11 mouse cellular contexts compared by ENCODE assay signal in the genomic region with DNA sequence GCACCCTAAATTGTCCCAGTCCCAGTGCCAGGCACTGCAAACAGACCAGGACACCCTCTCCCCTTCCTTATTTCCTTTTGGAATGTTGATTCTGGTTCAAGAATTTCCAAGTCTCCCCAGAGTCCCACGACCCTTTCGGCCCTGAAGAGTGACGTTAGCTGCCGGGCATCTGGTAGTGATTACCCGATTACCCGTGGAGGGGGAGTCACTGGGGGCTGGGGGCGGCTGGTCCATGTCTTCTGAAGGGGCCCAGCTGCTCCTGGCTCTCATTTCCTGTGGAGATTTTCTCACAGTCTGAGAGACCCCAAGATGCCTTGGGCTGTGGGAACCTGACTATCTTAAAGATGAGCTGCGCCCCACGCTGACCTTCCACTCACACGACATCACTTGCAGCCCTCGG. TPM values are rescaled to one million over a fixed set of nuclear protein-coding genes. Genes with fewer than 3 reads are reported as not detected.
DNase-seq lines count a peak whose midpoint lies in the region; ATAC-seq lines count a peak whose summit lies in the region.
"Had no signal": no experiment of that assay in that cellular context is flagged by ENCODE, and none has a peak within 500 bp of the region (broad histone marks: within the 10 kb centered on the region; RNA-seq: fewer than 3 reads in every experiment).

No protein-coding gene starts in this region.

- intact Hi-C loops in heart, postnatal 36 days (cut with DNase I), result no loop called here

- H3K9me3 ChIP-seq in heart, embryonic 11.5 days (replicated peaks; ENCODE audit: control insufficient read depth, low read length), result no peaks in the 10 kb centered on the region
- H3K9me3 ChIP-seq in hindbrain, embryonic 14.5 days (ENCODE audit: control insufficient read depth, low read length), result no peaks in the 10 kb centered on the region
- H3K9me3 ChIP-seq in lung, embryonic 16.5 days (ENCODE audit: control insufficient read depth, low read length), result no peaks in the 10 kb centered on the region

- DNase-seq in heart, postnatal 36 days, result no peak
- DNase-seq in embryo, embryonic 10.5 days (ENCODE audit: low spot score), result peak; percentile 82
- no peak for DNase-seq in hindbrain, embryonic 14.5 days (ENCODE audit: low spot score)
- DNase-seq in adipocyte (ENCODE audit: low spot score), result no peak
- no peak for DNase-seq in cerebellum, postnatal 4 days (ENCODE audit: low spot score in 2 of 2)
- DNase-seq: adrenal gland, postnatal 14 days; thymus, postnatal 25 days had no signal

- peak overlapping the region; percentile 79 for H3K27ac ChIP-seq in heart, embryonic 11.5 days (ENCODE audit: low read depth, low read length)
- peak overlapping the region; percentile 26; the same call in 1 of the 2 replicates for H3K27ac ChIP-seq in hindbrain, embryonic 14.5 days
- peak overlapping the region; percentile 88 for H3K27ac ChIP-seq in lung, embryonic 16.5 days (ENCODE audit: low read length)

- H3K27me3 ChIP-seq in heart, embryonic 11.5 days (ENCODE audit: control insufficient read depth, insufficient read depth, low read length), result no peaks in the 10 kb centered on the region
- H3K27me3 ChIP-seq in hindbrain, embryonic 14.5 days (ENCODE audit: control insufficient read depth, insufficient read depth, low read length), result no peaks in the 10 kb centered on the region
- H3K27me3 ChIP-seq in lung, embryonic 16.5 days (ENCODE audit: control insufficient read depth, insufficient read depth, low read depth, low read length), result no peaks in the 10 kb centered on the region
- H3K27me3 ChIP-seq: CH12.LX had no signal

- H3K4me2 ChIP-seq in heart, embryonic 11.5 days, result peak overlapping the region; percentile 67
- H3K4me2 ChIP-seq in hindbrain, embryonic 14.5 days (replicated peaks), result no peak overlapping the region
- H3K4me2 ChIP-seq in lung, embryonic 16.5 days (ENCODE audit: low read depth, low read length), result peak overlapping the region; percentile 57

- H3K4me3 ChIP-seq in heart, embryonic 11.5 days (ENCODE audit: low read depth, low read length), result peak overlapping the region; percentile 14; the same call in 1 of the 2 replicates
- no peak overlapping the region for H3K4me3 ChIP-seq in hindbrain, embryonic 14.5 days (replicated peaks; ENCODE audit: low read length)
- peak overlapping the region; percentile 6 for H3K4me3 ChIP-seq in lung, embryonic 16.5 days (ENCODE audit: low read length)

- peaks cover 20% of the 10 kb centered on the region for H3K4me1 ChIP-seq in heart, embryonic 11.5 days (ENCODE audit: control insufficient read depth, insufficient read depth, low read length)
- no peaks in the 10 kb centered on the region for H3K4me1 ChIP-seq in hindbrain, embryonic 14.5 days (replicated peaks; ENCODE audit: control insufficient read depth, insufficient read depth, low read length)
- H3K4me1 ChIP-seq in lung, embryonic 16.5 days (replicated peaks; ENCODE audit: control insufficient read depth, insufficient read depth, low read length), result peaks cover 13% of the 10 kb centered on the region

- 0 out of 2 replicates have a peak overlapping the region, but pooled peaks have one; percentile 43 for H3K9ac ChIP-seq in heart, embryonic 11.5 days (ENCODE audit: low read depth, low read length)
- no peak overlapping the region for H3K9ac ChIP-seq in hindbrain, embryonic 14.5 days
- H3K9ac ChIP-seq in lung, embryonic 16.5 days (ENCODE audit: low read length), result peak overlapping the region; percentile 36

- no peak for ATAC-seq in heart, embryonic 11.5 days (replicated peaks; ENCODE audit: insufficient number of reproducible peaks, low FRiP score, low TSS enrichment)
- no peak for ATAC-seq in hindbrain, embryonic 14.5 days (ENCODE audit: low FRiP score)
- ATAC-seq in lung, embryonic 16.5 days (ENCODE audit: low read depth), result peak; percentile 27; the same call in 1 of the 2 replicates
- no peak for ATAC-seq in erythroid progenitor cell, adult 5-6 weeks (replicated peaks; ENCODE audit: low FRiP score, poor library complexity, severe bottlenecking)

- no peaks in the 10 kb centered on the region for H3K36me3 ChIP-seq in heart, embryonic 11.5 days (ENCODE audit: control insufficient read depth, insufficient read depth, low read length)
- no peaks in the 10 kb centered on the region for H3K36me3 ChIP-seq in hindbrain, embryonic 14.5 days (replicated peaks; ENCODE audit: control insufficient read depth, insufficient read depth)
- H3K36me3 ChIP-seq in lung, embryonic 16.5 days (ENCODE audit: control insufficient read depth, insufficient read depth, low read length), result no peaks in the 10 kb centered on the region

- WGBS in heart, embryonic 11.5 days (ENCODE audit: insufficient replicate concordance), result 17% methylated on average over 11 of the region's 11 CpGs
- 46% methylated on average over 11 of the region's 11 CpGs for WGBS in hindbrain, embryonic 14.5 days
- 8% methylated on average over 11 of the region's 11 CpGs for WGBS in lung, embryonic 16.5 days

RNA-seq across cellular contexts. Expression of a gene that starts 10.0 kb away (rescaled TPM):
- 0.32 and 0.46 TPM in 2 replicates for polyA plus RNA-seq in heart, embryonic 11.5 days (2014; fragmentation: Nextera tagmentation; extraction: Ambion mirVana)
- not detected for total RNA-seq in heart, postnatal 36 days (2021)
- 3.8 and 4.5 TPM in 2 replicates for polyA plus RNA-seq in hindbrain, embryonic 14.5 days (2014; fragmentation: Nextera tagmentation; extraction: Ambion mirVana)
- polyA plus RNA-seq in lung, embryonic 16.5 days (2015; fragmentation: Nextera tagmentation; extraction: Ambion mirVana), result 0.34 and 0.43 TPM in 2 replicates
- total RNA-seq in erythroid progenitor cell, adult 5-6 weeks (2015; ENCODE audit: low replicate concordance), result not detected in 2 replicates
- not detected in 2 replicates for total RNA-seq in erythroid progenitor cell, adult 5-6 weeks (2017; ENCODE audit: low replicate concordance)
- total RNA-seq: adrenal gland, postnatal 14 days; CH12.LX had no signal

RNA-seq across cellular contexts. Expression of a gene that starts 10.0 kb away (rescaled TPM):
- polyA plus RNA-seq in heart, embryonic 11.5 days (2014; fragmentation: Nextera tagmentation; extraction: Ambion mirVana), result 26.4 and 29.1 TPM in 2 replicates
- 10 to 100 TPM; 26.8 to 28.1 TPM for total RNA-seq in heart, postnatal 36 days (2021)
- polyA plus RNA-seq in hindbrain, embryonic 14.5 days (2014; fragmentation: Nextera tagmentation; extraction: Ambion mirVana), result 43.5 and 47.9 TPM in 2 replicates
- polyA plus RNA-seq in lung, embryonic 16.5 days (2015; fragmentation: Nextera tagmentation; extraction: Ambion mirVana), result 43.2 and 46.2 TPM in 2 replicates
- 8.6 and 10.5 TPM in 2 replicates for total RNA-seq in erythroid progenitor cell, adult 5-6 weeks (2015; ENCODE audit: low replicate concordance)
- total RNA-seq in erythroid progenitor cell, adult 5-6 weeks (2017; ENCODE audit: low replicate concordance), result 1.5 and 3.3 TPM in 2 replicates

RNA-seq across cellular contexts. Expression of a gene that starts 18.0 kb away (rescaled TPM):
- polyA plus RNA-seq in heart, embryonic 11.5 days (2014; fragmentation: Nextera tagmentation; extraction: Ambion mirVana), result 53.8 and 61.2 TPM in 2 replicates
- total RNA-seq in heart, postnatal 36 days (2021), result 10 to 100 TPM; 24.6 to 26.6 TPM
- 59.7 and 61.6 TPM in 2 replicates for polyA plus RNA-seq in hindbrain, embryonic 14.5 days (2014; fragmentation: Nextera tagmentation; extraction: Ambion mirVana)
- 77.2 and 85.1 TPM in 2 replicates for polyA plus RNA-seq in lung, embryonic 16.5 days (2015; fragmentation: Nextera tagmentation; extraction: Ambion mirVana)
- total RNA-seq in erythroid progenitor cell, adult 5-6 weeks (2015; ENCODE audit: low replicate concordance), result 17.2 and 33.9 TPM in 2 replicates
- 26.2 and 29.3 TPM in 2 replicates for total RNA-seq in erythroid progenitor cell, adult 5-6 weeks (2017; ENCODE audit: low replicate concordance)

RNA-seq across cellular contexts. Expression of a gene that starts 26.2 kb away (rescaled TPM):
- 39.8 and 46.6 TPM in 2 replicates for polyA plus RNA-seq in heart, embryonic 11.5 days (2014; fragmentation: Nextera tagmentation; extraction: Ambion mirVana)
- total RNA-seq in heart, postnatal 36 days (2021), result 1 to 10 TPM; 6.8 to 9.6 TPM
- 49.8 and 53.1 TPM in 2 replicates for polyA plus RNA-seq in hindbrain, embryonic 14.5 days (2014; fragmentation: Nextera tagmentation; extraction: Ambion mirVana)
- polyA plus RNA-seq in lung, embryonic 16.5 days (2015; fragmentation: Nextera tagmentation; extraction: Ambion mirVana), result 61.7 and 63.5 TPM in 2 replicates
- 2.9 and 4.2 TPM in 2 replicates for total RNA-seq in erythroid progenitor cell, adult 5-6 weeks (2015; ENCODE audit: low replicate concordance)
- 0.91 and 4.5 TPM in 2 replicates for total RNA-seq in erythroid progenitor cell, adult 5-6 weeks (2017; ENCODE audit: low replicate concordance)

RNA-seq across cellular contexts. Expression of a gene that starts 26.9 kb away (rescaled TPM):
- polyA plus RNA-seq in heart, embryonic 11.5 days (2014; fragmentation: Nextera tagmentation; extraction: Ambion mirVana), result 14.5 and 15.3 TPM in 2 replicates
- total RNA-seq in heart, postnatal 36 days (2021), result 1 to 10 TPM; 5.0 to 6.6 TPM
- 14.8 and 16.3 TPM in 2 replicates for polyA plus RNA-seq in hindbrain, embryonic 14.5 days (2014; fragmentation: Nextera tagmentation; extraction: Ambion mirVana)
- 22.0 and 25.5 TPM in 2 replicates for polyA plus RNA-seq in lung, embryonic 16.5 days (2015; fragmentation: Nextera tagmentation; extraction: Ambion mirVana)
- not detected in 2 replicates for total RNA-seq in erythroid progenitor cell, adult 5-6 weeks (2015; ENCODE audit: low replicate concordance)
- total RNA-seq in erythroid progenitor cell, adult 5-6 weeks (2017; ENCODE audit: low replicate concordance), result 1.5 and 3.7 TPM in 2 replicates

Comparison
In these comparisons a context has a peak if more than half of its experiments do, and no peak if none do; other contexts are left out.
1. H3K27ac ChIP-seq: peak in every context shown above with its lines; median percentile 88 in lung, embryonic 16.5 days; 79 in heart, embryonic 11.5 days; 26 in hindbrain, embryonic 14.5 days.